Mouse (Mus musculus): Measurements from ENCODE around the gene Abca4.

The Abca4 gene

GRCm38 (mm10) chr3:122170621-122171309 lies 126.5 kb downstream of the Abca4 start:
- no peak for DNase-seq (ENCODE audit: low read depth)

DNA sequence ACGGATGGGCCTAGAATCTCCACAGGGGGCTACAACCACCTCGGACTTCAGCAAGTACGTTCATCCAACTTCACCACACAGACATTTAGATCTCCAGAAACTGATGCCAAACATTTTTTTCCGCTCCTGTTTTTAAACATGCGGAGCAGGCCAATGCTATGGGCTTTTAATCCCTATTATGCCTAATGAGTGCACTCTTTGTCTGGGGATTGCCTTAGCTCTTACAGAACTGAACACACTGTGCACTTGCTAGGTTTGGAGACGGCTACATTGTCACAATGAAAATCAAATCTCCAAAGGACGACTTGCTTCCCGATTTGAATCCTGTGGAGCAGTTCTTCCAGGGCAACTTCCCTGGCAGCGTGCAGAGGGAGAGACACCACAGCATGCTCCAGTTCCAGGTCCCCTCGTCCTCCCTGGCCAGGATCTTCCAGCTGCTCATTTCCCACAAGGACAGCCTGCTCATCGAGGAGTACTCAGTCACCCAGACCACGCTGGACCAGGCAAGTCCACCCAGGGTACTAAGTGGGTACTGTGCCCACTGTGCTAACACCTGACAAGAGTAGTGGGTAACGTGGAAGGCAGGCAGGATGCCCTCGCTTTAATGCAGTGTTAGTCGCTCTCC lies 129.4 kb downstream of the Abca4 start:
- DNase-seq (ENCODE audit: low read depth) = no peak

DNA sequence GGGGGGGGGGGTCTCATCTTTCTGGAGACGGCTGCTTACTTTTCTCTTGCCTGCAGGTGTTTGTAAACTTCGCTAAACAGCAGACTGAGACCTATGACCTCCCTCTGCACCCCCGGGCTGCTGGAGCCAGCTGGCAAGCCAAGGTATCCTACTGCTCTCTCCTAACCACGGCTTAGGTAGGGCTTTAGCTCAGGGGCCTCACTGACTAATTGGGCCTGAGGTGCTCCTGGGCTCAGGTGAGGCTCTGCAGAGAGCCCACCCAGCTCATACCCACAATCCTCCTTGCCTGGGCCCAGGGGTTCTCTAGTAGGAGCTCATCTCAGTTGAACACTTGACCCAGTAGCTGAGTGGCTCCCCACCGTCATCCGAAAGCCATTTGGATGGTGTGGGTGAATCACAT lies 131.8 kb downstream of the Abca4 start:
- no peak for DNase-seq (ENCODE audit: low read depth)

GRCm38 (mm10) chr3:122176706-122177390 lies 132.6 kb downstream of the Abca4 start:
- no peak for DNase-seq (ENCODE audit: low read depth)

GRCm38 (mm10) chr3:122184109-122184508 lies 139.9 kb downstream of the Abca4 start:
- DNase-seq (ENCODE audit: low read depth) = no peak

DNA sequence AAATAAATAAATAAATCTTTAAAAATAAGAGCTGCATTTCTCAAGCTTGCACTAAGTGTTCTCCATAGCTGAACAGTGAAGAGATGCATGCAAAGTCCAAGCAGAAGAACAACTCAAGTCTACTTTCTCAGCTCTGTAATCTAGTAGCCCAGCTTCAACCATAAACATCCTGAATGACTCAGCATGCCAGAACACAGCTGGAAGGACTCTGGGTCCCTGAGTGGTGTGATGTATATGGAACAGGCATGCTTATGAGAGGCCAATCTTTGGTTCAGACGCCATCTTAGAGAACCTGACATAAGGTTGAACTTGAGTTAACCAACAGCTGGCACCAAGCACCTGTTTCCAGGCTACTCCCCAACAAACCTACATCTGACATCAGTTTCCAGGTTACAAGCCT lies 142.7 kb downstream of the Abca4 start:
- no peak for DNase-seq (ENCODE audit: low read depth)

GRCm38 (mm10) chr3:122196621-122197298 lies 152.5 kb downstream of the Abca4 start:
- no peak for DNase-seq (ENCODE audit: low read depth)

GRCm38 (mm10) chr3:122198532-122198931 lies 154.3 kb downstream of the Abca4 start:
- DNase-seq (ENCODE audit: low read depth) = no peak

DNA sequence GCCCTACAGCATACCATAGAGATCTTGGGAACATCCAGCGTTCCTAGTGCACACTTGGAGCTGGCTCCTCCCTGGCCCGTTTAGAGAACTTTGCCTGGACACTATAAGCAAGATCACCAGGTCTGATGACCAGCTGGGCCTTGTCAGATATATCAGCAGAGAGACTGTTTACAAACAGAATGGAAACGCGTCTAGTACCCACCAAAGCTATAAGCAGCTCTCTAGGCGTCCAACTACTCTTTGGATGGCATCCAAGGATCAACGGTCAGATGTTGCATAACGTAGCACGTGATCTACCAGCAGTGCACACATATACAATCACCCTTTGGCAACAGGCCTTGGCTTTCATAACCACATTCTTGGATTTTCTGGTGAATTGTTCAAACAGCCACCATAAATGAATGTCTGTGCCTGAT lies 154.7 kb downstream of the Abca4 start:
- DNase-seq (ENCODE audit: low read depth) = peak; percentile 63

DNA sequence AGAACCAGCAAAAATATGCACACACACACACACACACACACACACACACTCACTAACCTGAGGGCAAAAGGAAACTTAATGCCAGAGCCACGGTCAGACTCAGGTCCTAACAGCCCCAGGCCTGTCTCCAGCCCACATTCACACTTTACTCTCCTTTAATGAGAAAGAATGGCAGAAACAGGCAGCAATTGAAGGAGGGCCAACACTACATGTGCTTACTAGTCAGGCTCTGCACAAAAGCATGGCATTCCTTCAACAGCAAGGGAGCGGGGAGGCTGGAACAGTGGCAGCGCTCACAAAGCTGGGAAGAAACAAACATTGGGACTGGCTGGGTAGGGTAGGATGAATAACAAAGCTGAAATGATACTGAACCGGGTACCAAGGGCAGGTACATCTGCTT lies 155.4 kb downstream of the Abca4 start:
- DNase-seq (ENCODE audit: low read depth) = no peak

DNA sequence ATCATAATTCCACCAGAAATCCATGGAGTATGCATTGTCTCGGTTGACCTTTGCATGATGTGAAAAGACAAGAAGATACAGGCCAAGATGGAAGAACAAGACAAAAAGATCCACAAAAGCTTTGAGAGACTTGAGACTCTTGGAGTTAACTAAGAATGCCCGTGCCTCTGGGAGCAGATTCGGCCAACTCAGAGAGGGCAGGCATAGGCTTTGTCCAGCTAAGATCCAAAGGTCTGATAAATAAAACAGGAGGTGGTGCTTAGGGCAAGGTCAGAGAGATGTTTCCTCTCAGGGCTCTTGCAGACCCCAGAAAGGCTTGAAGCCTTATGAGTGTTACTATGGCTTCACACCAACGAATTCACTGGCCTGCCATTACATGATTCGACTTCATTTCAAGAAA lies 155.8 kb downstream of the Abca4 start:
- no peak for DNase-seq (ENCODE audit: low read depth)

DNA sequence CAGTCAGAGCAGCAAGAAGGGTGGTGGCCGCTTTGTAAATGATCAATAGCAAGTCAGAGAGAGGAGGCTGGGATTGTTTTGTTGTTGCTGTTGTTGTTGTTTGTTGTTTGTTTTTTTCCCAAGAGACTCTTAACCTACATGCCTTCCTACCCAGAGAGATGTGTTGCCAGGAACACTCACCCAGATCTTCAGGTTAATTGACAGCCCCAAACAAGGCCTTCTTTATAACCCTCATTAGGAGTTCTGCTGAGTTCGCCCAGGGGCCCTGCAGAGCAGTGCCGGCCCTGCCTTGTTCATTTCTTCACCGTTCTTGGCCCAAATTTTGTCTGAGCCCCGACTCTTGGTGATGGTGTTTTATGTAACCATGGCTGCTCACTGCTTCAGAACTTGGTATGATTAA lies 156.2 kb downstream of the Abca4 start:
- DNase-seq (ENCODE audit: low read depth) = no peak

DNA sequence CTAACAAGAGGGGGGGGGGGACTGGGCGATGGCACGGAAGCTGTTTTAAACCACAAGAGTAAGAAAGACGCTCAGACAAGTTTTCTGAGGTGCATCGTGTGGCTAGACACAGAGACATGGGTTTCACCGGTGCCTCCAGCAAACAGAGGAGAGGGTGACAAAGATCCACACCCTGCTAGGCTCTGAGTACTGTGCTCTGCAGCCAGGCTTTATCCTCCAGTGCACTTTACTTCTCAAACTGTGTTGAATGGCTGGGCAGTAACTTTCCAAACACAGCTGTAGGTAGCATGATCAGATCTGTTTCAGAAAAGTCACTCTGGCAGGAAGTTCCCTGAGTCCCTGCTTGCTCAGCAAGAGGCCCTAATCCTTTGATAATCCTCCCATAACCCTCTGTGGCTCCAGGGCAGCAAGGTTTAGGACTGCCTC lies 158.1 kb downstream of the Abca4 start:
- DNase-seq (ENCODE audit: low read depth) = no peak

DNA sequence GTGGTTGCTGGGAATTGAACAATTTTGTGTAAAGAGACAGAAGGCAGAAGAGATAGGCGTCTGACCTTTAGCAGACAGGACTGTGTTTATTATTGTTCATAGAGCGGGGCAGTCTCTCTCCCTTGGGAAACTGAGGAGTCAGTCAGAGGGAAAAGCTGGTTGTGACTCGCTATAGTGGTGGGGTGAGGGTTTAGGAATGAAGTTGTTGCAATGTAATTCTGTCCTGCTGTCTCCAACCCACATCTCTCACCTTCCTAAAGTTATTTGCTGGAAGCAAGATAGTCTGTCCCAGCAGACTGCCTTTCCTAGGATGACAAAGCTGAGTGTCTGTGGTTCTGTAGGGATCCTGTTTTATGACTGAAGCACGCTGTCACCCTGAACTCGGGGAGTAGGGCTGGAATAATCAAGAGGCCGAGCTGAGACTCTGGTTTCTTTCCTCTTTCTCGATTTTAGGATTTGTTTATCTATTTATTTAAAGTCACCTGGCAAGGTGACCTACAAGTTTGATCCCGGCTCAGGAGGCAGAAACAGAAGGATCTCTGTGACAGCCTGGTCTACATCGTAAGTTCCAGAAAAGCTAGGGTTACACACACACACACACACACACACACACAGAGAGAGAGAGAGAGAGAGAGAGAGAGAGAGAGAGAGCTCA lies 159.6 kb downstream of the Abca4 start:
- no peak for DNase-seq (ENCODE audit: low read depth)

GRCm38 (mm10) chr3:122205753-122206152 lies 161.5 kb downstream of the Abca4 start:
- no peak for DNase-seq (ENCODE audit: low read depth)

- DNase-seq (ENCODE audit: low read depth) = no peak
Measured at GRCm38 (mm10) chr3:122206279-122207070, 162.2 kb downstream of the Abca4 start.

GRCm38 (mm10) chr3:122207766-122208165 lies 163.5 kb downstream of the Abca4 start:
- DNase-seq (ENCODE audit: low read depth) = no peak

DNA sequence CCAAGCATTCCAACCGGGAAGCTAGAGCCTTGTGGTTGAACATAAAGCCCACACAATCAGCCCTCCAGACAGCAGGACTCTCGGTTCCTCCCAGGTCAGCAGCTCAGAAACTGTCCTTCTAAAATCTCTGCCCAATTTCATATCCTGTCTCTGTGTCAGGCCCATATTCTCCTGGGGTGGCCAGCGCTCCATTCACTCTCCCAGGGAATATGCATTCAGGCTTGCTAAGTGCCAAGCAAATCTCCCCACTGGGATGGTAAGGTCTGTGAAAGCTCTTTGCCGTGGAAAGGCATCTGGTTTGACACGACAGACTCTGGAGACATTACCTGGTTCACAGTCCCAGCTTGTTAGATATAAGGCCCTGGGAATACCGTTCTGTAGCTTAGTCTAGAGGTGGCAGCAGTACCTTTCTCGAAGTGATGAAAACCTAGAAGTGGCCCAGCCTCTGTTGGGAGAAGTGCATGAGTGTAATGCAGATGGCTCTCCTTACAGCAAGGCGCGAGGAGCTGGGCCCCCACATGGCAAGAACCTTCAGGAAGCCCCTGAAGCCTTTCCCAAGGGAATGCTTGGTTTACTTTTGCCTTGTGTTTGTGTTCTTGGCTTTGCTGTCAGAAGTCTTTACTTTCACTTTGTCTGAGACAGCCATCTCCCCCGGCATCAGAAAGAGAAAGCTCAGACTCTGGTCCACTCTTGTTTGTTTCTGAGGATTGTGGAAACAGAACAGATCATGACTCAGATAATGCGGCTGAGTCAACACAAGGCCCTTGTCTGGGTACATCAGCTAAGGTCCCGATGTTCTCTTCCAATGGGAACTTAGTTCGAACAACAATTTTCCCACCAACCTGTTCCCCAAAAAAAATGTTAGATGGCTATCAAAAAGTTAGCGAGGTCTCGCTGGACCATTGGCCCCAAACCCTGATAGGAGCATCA lies 164.3 kb downstream of the Abca4 start:
- DNase-seq (ENCODE audit: low read depth) = no peak

DNA sequence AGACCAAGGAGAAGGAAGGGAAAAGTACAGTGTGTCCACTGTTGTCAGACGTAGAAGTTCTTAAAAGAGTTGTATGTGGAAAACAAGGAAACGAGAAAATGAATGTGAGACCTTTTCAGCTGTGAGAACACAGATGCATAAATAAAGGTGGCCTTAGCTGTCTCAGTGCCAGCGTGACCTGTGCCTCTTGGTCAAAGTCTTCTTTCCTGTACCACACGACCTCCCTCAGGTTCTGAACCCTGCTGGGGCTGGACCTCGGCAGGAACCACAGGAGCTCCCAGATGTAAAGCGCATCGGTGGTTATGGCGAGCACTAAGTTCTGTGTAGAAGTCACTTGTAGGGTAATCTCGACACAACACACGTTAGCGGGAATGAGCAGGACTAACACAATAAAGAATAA lies 165.3 kb downstream of the Abca4 start:
- no peak for DNase-seq (ENCODE audit: low read depth)

DNA sequence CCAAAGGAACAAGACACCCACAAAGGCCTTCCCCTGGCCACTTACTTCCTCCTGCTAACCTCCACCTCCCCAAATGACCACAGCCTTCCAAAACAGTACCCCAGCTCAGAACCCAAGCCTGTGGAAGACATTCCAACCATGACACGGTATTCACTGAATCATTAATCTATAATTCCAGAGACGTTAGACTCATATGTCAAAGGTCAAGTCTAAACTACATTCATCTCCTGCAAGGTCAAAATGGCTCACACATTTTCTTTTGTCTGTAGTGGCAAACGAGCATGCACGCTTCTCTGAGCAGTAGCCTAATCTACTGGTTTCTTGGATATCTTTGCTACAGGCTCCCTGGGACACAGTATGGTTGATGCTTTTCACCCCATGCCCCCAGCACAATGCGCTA lies 166.2 kb downstream of the Abca4 start:
- DNase-seq (ENCODE audit: low read depth) = no peak
